Mouse (Mus musculus): ENCODE data around the gene Dicer1.
"Not testable (repeated sequence)": the region's sequence is repeated elsewhere in the genome, so short reads cannot be mapped to it uniquely, and the experiment has no call there.

Dicer1 gene

GRCm38 (mm10) chr12:104740841-104741787 is 10.6 kb downstream of the Dicer1 start:
- no peak for DNase-seq

GRCm38 (mm10) chr12:104738931-104739330 is 12.8 kb downstream of the Dicer1 start:
- no peak for DNase-seq

- peak; percentile 37 for DNase-seq
These were observed 13.3 kb downstream of the Dicer1 start for GRCm38 (mm10) chr12:104738446-104738845.

GRCm38 (mm10) chr12:104737666-104738065 is 14.1 kb downstream of the Dicer1 start:
- DNase-seq = no peak

- DNase-seq = no peak
These were observed 15.8 kb downstream of the Dicer1 start for GRCm38 (mm10) chr12:104735993-104736395.

GRCm38 (mm10) chr12:104733165-104733564 is 18.6 kb downstream of the Dicer1 start:
- DNase-seq = no peak

GRCm38 (mm10) chr12:104731782-104732181 is 20.0 kb downstream of the Dicer1 start:
- no peak for DNase-seq

GRCm38 (mm10) chr12:104726436-104726835 is 25.3 kb downstream of the Dicer1 start:
- DNase-seq = not testable (repeated sequence)

- no peak for DNase-seq
These were observed 29.7 kb downstream of the Dicer1 start for GRCm38 (mm10) chr12:104722056-104722455.

GRCm38 (mm10) chr12:104721011-104721410 is 30.7 kb downstream of the Dicer1 start:
- DNase-seq = no peak

GRCm38 (mm10) chr12:104718956-104719355 is 32.8 kb downstream of the Dicer1 start:
- no peak for DNase-seq

- no peak for DNase-seq
These were observed 35.3 kb downstream of the Dicer1 start for GRCm38 (mm10) chr12:104716409-104716808.

GRCm38 (mm10) chr12:104715453-104715852 is 36.3 kb downstream of the Dicer1 start:
- no peak for DNase-seq

GRCm38 (mm10) chr12:104700266-104700665 is 51.5 kb downstream of the Dicer1 start:
- DNase-seq = no peak

- DNase-seq = peak; percentile 68
These were observed 52.0 kb downstream of the Dicer1 start for GRCm38 (mm10) chr12:104699753-104700152.

- DNase-seq = no peak
These were observed 56.2 kb downstream of the Dicer1 start for GRCm38 (mm10) chr12:104695514-104695913.

- no peak for DNase-seq
These were observed 58.9 kb downstream of the Dicer1 start for GRCm38 (mm10) chr12:104692864-104693263.

- no peak for DNase-seq
These were observed 61.3 kb downstream of the Dicer1 start for GRCm38 (mm10) chr12:104690412-104690811.

GRCm38 (mm10) chr12:104688870-104689269 is 62.9 kb downstream of the Dicer1 start:
- DNase-seq = no peak

GRCm38 (mm10) chr12:104684411-104684931 is 67.3 kb downstream of the Dicer1 start:
- no peak for DNase-seq

- DNase-seq = no peak
These were observed 72.0 kb downstream of the Dicer1 start for GRCm38 (mm10) chr12:104679819-104680132.

GRCm38 (mm10) chr12:104679121-104679818 is 72.5 kb downstream of the Dicer1 start:
- DNase-seq = no peak

- DNase-seq = no peak
These were observed 73.3 kb downstream of the Dicer1 start for GRCm38 (mm10) chr12:104678462-104678861.

All from kidney, postnatal 14 days (tissue).